Mouse (Mus musculus) spleen, adult 2 months (tissue): Measurements from ENCODE around the gene Spocd1.
A peak's percentile ranks its signal among the peaks of the same experiment; 100 is the strongest.

ENCODE experiments used
- CTCF ChIP-seq: fragments of 200-500 bp; IDR thresholded peaks from 2 replicates; pipeline ENCODE4 v1.5.1; 2011; ENCODE audit warnings: mild to moderate bottlenecking, inconsistent platforms; ENCODE audit not compliant: insufficient read depth, insufficient read length, insufficient replicate concordance; ENCODE audit errors: extremely low read depth
- POLR2A ChIP-seq: fragments of 200-500 bp; IDR thresholded peaks from 2 replicates; pipeline ENCODE4 v1.6.1; 2011; ENCODE audit warnings: low read depth, low read length, inconsistent platforms

DNA sequence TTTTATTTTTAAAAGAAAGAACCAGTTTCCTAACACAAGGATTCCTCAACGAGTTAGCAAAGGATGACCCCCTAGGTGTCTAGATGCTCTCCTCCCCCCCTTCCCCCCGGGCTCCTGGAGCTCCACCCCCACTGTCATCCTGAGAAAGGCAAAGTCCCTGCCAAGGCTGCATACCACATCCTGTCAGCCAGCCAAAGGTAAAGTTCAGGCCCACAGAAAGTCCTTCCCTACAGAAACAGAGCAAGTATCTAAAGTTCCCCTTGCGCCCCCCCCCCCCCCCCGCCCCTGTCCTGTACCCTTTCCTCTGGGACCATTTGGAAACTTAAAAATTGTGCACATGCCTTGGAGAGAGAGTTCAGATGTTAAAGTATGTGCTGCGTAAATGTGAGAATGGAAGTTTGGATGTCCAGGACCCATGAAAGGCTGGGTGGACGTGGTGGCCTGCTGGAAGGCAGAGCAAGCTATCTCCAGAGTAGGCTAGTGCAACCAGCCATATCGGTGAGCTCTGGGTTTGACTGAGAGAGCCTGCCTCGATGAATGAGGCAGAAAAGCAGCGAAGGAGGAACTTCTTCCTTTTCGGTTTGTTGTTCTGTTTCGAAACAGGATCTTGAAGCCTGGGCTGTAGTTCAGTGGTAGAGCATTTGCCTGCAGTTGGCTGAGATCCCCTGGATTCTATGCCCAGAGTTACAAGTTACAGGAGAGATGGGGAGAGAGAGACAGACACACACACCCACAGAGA is 46.3 kb upstream of the Spocd1 start:
- TF ChIP-seq CTCF, result no peak
- peak; percentile 42 for TF ChIP-seq POLR2A
